Mouse (Mus musculus) embryonic facial prominence, embryonic 14.5 days (tissue): ENCODE results near the gene Myt1l. TPM values are rescaled to one million over a fixed set of nuclear protein-coding genes. Genes with fewer than 3 reads are reported as not detected.

Experiments used
- ATAC-seq: fragments of 200-750 bp; cut with Nextera tagmentation; 2 replicates; pipeline ENCODE4 v1.8.0; 2017; ENCODE audit warnings: low read depth, moderate number of reproducible peaks, moderate TSS enrichment
- DNase-seq: peaks from one replicate; pipeline ENCODE4 v3.0.0-alpha.2; 2015; ENCODE audit warnings: low spot score
- H3K27ac ChIP-seq: fragments of 300-500 bp; sonication (generic); replicated peaks from 2 replicates; pipeline ENCODE4 v1.5.1; 2014; ENCODE audit warnings: low read depth, mild to moderate bottlenecking, low read length, moderate library complexity
- H3K27me3 ChIP-seq: fragments of 300-500 bp; sonication (generic); replicated peaks from 2 replicates; pipeline ENCODE4 v1.6.1; 2014; ENCODE audit warnings: low read length; ENCODE audit not compliant: control insufficient read depth, insufficient read depth
- H3K36me3 ChIP-seq: fragments of 300-500 bp; sonication (generic); 2 replicates; pipeline ENCODE4 v1.6.1; 2014; ENCODE audit warnings: low read length, mixed read lengths; ENCODE audit not compliant: control insufficient read depth, insufficient read depth
- H3K4me1 ChIP-seq: fragments of 300-500 bp; sonication (generic); 2 replicates; pipeline ENCODE4 v1.6.1; 2014; ENCODE audit warnings: antibody characterized with exemption, low read length; ENCODE audit not compliant: control insufficient read depth, insufficient read depth
- H3K4me2 ChIP-seq: fragments of 300-500 bp; sonication (generic); 2 replicates; pipeline ENCODE4 v1.6.1; 2014; ENCODE audit warnings: low read depth, mild to moderate bottlenecking, low read length, moderate library complexity, mixed read lengths
- H3K4me3 ChIP-seq: fragments of 300-500 bp; sonication (generic); 2 replicates; pipeline ENCODE4 v1.5.1; 2014; ENCODE audit warnings: low read depth, mild to moderate bottlenecking, low read length
- H3K9ac ChIP-seq: fragments of 300-500 bp; sonication (generic); 2 replicates; pipeline ENCODE4 v1.6.1; 2014; ENCODE audit warnings: low read depth, mild to moderate bottlenecking, low read length, moderate library complexity, mixed read lengths
- H3K9me3 ChIP-seq: fragments of 300-500 bp; sonication (generic); 2 replicates; pipeline ENCODE4 v1.6.1; 2016; ENCODE audit warnings: low read length; ENCODE audit not compliant: control insufficient read depth
- WGBS: fragments of 180-500 bp; shearing (Covaris S2); extraction: QIAGEN DNeasy Blood & Tissue Kit; methylation state at CpG from one replicate; pipeline ENCODE4 v1.1.7; 2014; 5-methylcytosine and 5-hydroxymethylcytosine counted together
- polyA plus RNA-seq: library from polyadenylated mRNA; unstranded; fragments of >200 nt; fragmentation: Nextera tagmentation; extraction: Ambion mirVana; gene quantifications from 2 replicates; pipeline ENCODE4 v1.2.1, GENCODE M21; 2014

Gene Myt1l
- polyA plus RNA-seq, 1 experiment from 2014 or later: 11.9 TPM

GRCm38 (mm10) chr12:29686241-29686640, 158.1 kb downstream of the Myt1l start:
- H3K4me3 ChIP-seq: no peak overlapping the region
- no peaks in the 10 kb centered on the region for H3K27me3 ChIP-seq
- no peaks in the 10 kb centered on the region for H3K9me3 ChIP-seq
- no peak for DNase-seq
- no peak overlapping the region for H3K27ac ChIP-seq
- no peak overlapping the region for H3K4me2 ChIP-seq
- no peak overlapping the region for H3K9ac ChIP-seq
- ATAC-seq: no peak
- no peaks in the 10 kb centered on the region for H3K4me1 ChIP-seq
- no peaks in the 10 kb centered on the region for H3K36me3 ChIP-seq
- 61% methylated on average over 8 of the region's 8 CpGs for WGBS

GRCm38 (mm10) chr12:29691566-29691965, 163.4 kb downstream of the Myt1l start:
- 76% methylated on average over 5 of the region's 5 CpGs for WGBS
- ATAC-seq (no peak), DNase-seq (no peak)
- Histone ChIP-seq H3K9ac (no peak overlapping the region), H3K36me3 (no peaks in the 10 kb centered on the region), H3K27me3 (no peaks in the 10 kb centered on the region), H3K4me3 (no peak overlapping the region), H3K27ac (no peak overlapping the region), H3K9me3 (no peaks in the 10 kb centered on the region), H3K4me2 (no peak overlapping the region), H3K4me1 (peaks cover 6% of the 10 kb centered on the region; the same call in 1 of the 2 replicates)

- Histone ChIP-seq H3K27ac (0 out of 2 replicates have a peak overlapping the region, but pooled peaks have one; percentile 21), H3K36me3 (no peaks in the 10 kb centered on the region), H3K27me3 (no peaks in the 10 kb centered on the region), H3K4me3 (no peak overlapping the region), H3K4me1 (peaks cover 25% of the 10 kb centered on the region), H3K4me2 (no peak overlapping the region), H3K9me3 (no peaks in the 10 kb centered on the region), H3K9ac (no peak overlapping the region)
- DNase-seq (peak; percentile 26), ATAC-seq (no peak)
- 62% methylated on average over 2 of the region's 2 CpGs for WGBS
Observed at GRCm38 (mm10) chr12:29695194-29695593, 167.0 kb downstream of the Myt1l start.

GRCm38 (mm10) chr12:29697526-29698500, 169.6 kb downstream of the Myt1l start:
- Histone ChIP-seq H3K4me2 (no peak overlapping the region), H3K4me3 (no peak overlapping the region), H3K27me3 (no peaks in the 10 kb centered on the region), H3K27ac (no peak overlapping the region; the same call in 1 of the 2 replicates), H3K9ac (no peak overlapping the region), H3K9me3 (no peaks in the 10 kb centered on the region), H3K4me1 (peaks cover 28% of the 10 kb centered on the region), H3K36me3 (no peaks in the 10 kb centered on the region)
- ATAC-seq (peak; percentile 42), DNase-seq (peak; percentile 72)
- 69% methylated on average over 12 of the region's 12 CpGs for WGBS

GRCm38 (mm10) chr12:29698541-29698940, 170.4 kb downstream of the Myt1l start:
- peaks cover 28% of the 10 kb centered on the region for H3K4me1 ChIP-seq
- H3K4me3 ChIP-seq: no peak overlapping the region
- ATAC-seq (no peak), DNase-seq (no peak)
- no peak overlapping the region for H3K27ac ChIP-seq
- 57% methylated on average over 3 of the region's 3 CpGs for WGBS
- no peaks in the 10 kb centered on the region for H3K27me3 ChIP-seq
- H3K4me2 ChIP-seq: no peak overlapping the region
- no peak overlapping the region for H3K9ac ChIP-seq
- H3K9me3 ChIP-seq: no peaks in the 10 kb centered on the region
- no peaks in the 10 kb centered on the region for H3K36me3 ChIP-seq

GRCm38 (mm10) chr12:29698976-29699375, 170.8 kb downstream of the Myt1l start:
- 42% methylated on average over 10 of the region's 10 CpGs for WGBS
- Histone ChIP-seq H3K4me2 (no peak overlapping the region), H3K9ac (no peak overlapping the region), H3K36me3 (no peaks in the 10 kb centered on the region), H3K27ac (no peak overlapping the region), H3K4me3 (no peak overlapping the region), H3K27me3 (no peaks in the 10 kb centered on the region), H3K9me3 (no peaks in the 10 kb centered on the region), H3K4me1 (peaks cover 28% of the 10 kb centered on the region)
- DNase-seq: peak; percentile 80
- peak; percentile 45; the same call in 1 of the 2 replicates for ATAC-seq

GRCm38 (mm10) chr12:29699386-29699785, 171.2 kb downstream of the Myt1l start:
- H3K4me1 ChIP-seq: peaks cover 28% of the 10 kb centered on the region
- H3K27me3 ChIP-seq: no peaks in the 10 kb centered on the region
- no peak overlapping the region for H3K27ac ChIP-seq
- DNase-seq (no peak), ATAC-seq (0 out of 2 replicates have a peak, but pooled peaks have one; percentile 6)
- 76% methylated on average over 10 of the region's 10 CpGs for WGBS
- H3K9ac ChIP-seq: no peak overlapping the region
- H3K4me2 ChIP-seq: no peak overlapping the region
- H3K9me3 ChIP-seq: no peaks in the 10 kb centered on the region
- H3K36me3 ChIP-seq: no peaks in the 10 kb centered on the region
- H3K4me3 ChIP-seq: no peak overlapping the region

GRCm38 (mm10) chr12:29700026-29700425, 171.8 kb downstream of the Myt1l start:
- no peak overlapping the region for H3K4me3 ChIP-seq
- no peak overlapping the region for H3K9ac ChIP-seq
- 87% methylated on average over 3 of the region's 3 CpGs for WGBS
- H3K9me3 ChIP-seq: no peaks in the 10 kb centered on the region
- H3K27me3 ChIP-seq: no peaks in the 10 kb centered on the region
- no peak for ATAC-seq
- no peak for DNase-seq
- no peaks in the 10 kb centered on the region for H3K36me3 ChIP-seq
- no peak overlapping the region for H3K27ac ChIP-seq
- H3K4me1 ChIP-seq: peaks cover 27% of the 10 kb centered on the region
- no peak overlapping the region for H3K4me2 ChIP-seq
